Mouse (Mus musculus): ENCODE data around the gene Cd34.

The Cd34 gene

DNA sequence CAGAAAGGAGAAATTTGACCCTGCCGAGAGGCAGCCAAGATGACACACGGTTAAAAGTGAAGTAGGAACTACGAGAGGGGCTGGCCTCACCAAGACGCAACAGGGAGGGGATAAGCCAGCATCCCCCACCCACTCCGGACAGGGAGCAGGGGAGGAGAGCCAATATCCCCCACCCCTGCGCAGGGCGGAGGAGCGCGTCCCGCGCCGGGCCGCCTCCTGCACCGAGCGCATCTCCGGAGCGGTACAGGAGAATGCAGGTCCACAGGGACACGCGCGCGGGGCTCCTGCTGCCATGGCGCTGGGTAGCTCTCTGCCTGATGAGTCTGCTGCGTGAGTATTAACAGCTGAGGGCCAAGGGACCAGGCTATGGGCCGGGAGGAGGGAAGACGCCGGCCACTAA, at the start of gene Cd34:
Gene Cd34 (plus strand): TSS at position 105 of the 400 bp plus-strand sequence.
- in situ Hi-C loops (cut with MboI, MseI) = no loop called here

DNA sequence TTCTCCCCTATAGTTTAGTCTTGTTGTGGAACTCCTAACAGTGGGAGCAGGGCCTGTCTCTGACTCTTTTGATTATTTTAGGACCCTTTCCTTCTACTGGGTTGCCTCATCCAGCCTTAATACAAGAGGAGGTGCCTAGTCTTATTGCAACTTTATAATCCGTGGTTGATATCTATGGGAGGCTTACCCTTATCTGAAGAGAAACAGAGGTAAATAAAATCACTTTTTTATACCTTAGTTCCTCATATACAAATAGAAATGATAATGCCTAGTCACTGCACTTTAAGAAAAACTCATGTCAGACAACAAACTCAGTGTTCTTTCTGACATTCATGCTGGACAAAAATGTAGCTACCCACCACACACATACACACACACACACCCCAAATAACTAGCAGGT, 44.1 kb upstream of the Cd34 start:
- in situ Hi-C loops (cut with MboI, MseI) = no loop called here

DNA sequence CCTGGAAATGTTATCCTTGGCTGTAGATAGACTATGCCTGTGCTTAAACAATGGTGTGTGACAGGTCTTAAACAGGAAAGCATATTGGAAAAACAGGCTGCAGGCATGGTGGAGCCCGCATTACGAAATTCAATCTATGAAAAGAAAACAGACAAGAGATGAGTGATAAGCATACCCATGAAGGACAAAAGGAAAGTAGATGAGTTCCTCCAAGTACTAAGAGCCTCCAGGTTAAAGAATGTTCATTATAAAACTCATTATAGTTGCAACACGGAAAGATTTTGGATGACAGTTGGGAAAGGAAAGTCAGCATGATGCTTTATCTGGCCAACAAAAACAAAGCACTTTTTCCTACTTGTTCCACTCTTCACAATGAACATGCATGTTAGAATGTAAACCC, 43.3 kb upstream of the Cd34 start:
- in situ Hi-C loops (cut with MboI, MseI) = no loop called here

DNA sequence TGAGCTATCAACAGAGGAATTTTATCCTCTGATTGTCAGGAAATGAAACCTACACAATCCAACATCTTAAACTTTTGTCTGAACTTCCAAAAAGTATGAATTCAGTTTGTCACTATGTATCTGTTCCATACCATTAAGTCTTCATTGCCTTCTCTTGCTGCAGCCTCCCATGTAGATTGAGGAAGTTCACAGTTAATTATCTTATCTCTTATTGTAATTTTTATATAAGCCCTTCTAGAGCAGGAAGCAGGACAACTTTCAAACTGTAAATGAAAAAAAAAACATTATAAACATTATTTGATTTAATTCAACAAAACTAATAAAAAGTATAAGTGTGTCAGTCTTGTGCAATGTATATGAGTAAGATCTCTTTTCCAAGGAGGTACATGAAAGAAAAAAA, 37.5 kb upstream of the Cd34 start:
- in situ Hi-C loops (cut with MboI, MseI) = no loop called here

GRCm38 (mm10) chr1:194901826-194902225, 36.8 kb upstream of the Cd34 start:
- in situ Hi-C loops (cut with MboI, MseI) = no loop called here

- in situ Hi-C loops (cut with MboI, MseI) = no loop called here
Measured at GRCm38 (mm10) chr1:194908956-194909355, 29.7 kb upstream of the Cd34 start.

DNA sequence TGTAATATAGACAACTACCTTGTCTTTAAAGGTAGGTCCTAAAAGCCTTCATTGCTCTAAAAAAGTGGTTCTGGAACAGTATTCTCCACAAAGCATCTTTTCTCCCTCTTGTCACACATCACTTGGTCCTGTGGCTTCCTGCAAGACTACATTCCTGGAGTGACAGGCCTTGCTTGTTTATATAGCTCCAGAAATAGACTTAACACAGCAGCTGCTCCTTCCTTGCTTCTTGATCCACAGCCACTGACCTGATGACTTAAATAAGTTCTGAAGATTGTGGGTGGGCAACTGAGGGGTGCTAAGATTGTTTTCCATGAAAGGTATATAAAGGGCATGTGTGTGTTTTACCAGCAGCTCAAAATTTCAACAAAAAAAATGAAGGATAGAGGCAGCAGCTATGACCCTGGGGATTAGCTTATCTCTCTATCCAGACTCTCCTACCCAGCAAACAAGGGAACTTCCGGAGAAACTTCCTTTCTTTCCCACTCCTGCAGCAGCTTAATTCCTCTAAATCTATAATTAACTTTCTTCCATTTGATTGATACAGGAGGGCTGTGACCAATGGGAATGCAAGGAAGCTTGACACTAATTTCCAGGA, 12.8 kb upstream of the Cd34 start:
- in situ Hi-C loops (cut with MboI, MseI) = no loop called here

DNA sequence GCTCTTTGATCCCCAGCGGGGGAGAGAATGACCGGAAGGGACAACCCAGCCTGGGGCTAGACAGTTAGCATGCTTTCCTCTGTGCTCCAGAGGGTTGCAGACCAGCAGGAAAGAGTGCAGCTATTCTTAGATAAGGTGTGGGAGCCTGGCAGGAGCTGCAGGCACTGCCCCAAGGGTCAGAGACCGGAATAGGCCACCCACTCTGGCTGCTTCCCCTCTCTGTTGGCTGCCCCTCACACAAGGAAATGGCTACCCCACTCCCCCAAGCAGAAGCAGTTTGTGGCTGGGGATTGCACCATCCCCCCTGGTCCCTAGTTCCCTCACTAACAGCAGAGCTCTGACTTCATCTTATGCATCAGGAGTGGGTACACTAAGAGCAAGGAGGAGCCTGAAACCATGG, 10.7 kb upstream of the Cd34 start:
- in situ Hi-C loops (cut with MboI, MseI) = no loop called here

DNA sequence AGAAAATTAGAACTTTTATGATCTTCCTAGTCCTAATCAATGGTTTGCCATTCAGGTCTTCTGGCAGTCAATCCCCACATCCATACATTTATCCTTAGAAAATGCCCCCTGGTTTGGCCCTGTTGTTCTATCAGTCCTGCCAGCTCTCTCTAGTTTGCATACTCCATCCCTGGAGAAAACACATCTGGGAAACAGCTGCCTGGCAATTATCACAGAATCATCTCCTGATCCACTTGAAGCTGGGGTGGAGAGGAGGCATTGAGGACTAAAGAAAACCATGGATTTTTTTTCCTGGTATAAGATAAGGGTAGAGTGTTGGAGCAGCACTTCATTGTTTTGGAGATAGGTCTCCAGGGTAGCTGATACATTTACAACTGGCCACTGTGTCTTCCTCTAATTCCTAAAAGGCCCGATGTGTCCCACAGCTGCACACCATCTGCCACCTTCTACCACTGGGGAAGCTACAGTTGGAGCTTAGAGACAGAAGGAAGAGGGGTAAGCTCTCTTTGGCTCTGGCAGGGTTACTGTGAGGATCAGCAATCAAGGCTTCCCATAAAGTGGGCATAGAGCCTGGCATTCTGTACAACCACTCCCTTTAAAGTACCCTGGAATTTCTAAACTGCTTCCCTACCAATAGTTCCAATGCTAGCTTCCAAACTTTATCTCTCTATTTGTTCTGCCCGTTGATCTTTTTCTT, 9.2 kb upstream of the Cd34 start:
- in situ Hi-C loops (cut with MboI, MseI) = no loop called here

DNA sequence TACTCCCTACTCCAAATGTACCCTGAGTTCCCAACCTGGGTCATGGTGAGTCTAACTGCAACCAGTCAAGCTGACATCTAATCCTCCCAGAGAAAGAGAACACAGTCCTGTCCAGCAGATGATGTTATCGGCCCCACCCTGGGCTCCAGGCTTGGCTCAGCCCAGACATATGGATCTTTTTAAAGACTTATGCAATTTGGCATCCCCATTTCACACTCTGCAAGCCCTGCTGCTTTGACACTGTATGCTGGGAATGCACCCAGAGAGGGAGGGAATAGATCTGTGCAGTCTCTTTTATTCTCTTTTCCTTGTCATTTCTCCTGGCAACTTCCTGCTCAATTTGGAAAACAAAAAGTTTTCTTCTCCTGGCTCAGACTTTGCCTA, 8.7 kb upstream of the Cd34 start:
- in situ Hi-C loops (cut with MboI, MseI) = no loop called here

DNA sequence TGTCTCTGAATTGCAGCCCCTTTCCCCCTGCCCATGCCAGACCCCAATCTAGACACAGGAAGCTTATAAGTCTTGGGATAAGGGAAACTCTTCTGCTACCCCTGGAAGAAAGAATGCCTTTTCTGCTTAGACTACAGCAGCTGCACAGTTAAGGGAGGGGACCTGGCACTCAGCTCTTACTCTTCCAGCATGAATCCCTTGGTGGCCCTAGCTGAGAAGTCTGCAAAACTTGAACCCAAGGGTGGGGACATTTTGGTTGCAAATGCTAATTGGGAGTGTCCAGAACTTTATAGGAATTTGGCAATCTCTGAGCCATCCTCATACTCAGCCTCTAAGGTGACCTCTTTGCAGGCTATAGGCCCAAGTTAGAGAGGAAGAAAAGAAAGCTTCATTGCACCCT, 7.9 kb upstream of the Cd34 start:
- in situ Hi-C loops (cut with MboI, MseI) = no loop called here

DNA sequence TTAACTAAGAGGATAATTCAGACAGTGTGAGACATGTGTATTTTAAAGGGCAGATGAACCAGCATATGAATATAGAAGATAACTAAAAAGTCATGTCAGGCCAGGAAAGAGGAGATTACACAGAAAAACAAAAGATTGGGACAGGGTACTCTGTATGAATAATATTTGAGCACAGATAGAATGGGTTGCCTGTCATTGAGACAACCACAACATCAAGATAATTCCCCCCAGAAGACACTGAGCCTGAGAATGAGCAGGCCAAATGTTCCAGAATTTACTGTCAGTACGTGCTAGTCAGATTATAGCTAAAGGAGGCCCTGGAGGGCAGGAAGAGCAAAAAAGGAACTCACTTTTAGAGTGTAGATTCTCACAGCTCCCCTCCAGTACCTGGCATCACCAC, 3.3 kb upstream of the Cd34 start:
- in situ Hi-C loops (cut with MboI, MseI) = no loop called here

- in situ Hi-C loops (cut with MboI, MseI) = no loop called here
Measured at GRCm38 (mm10) chr1:194941528-194941927, 2.9 kb downstream of the Cd34 start.

DNA sequence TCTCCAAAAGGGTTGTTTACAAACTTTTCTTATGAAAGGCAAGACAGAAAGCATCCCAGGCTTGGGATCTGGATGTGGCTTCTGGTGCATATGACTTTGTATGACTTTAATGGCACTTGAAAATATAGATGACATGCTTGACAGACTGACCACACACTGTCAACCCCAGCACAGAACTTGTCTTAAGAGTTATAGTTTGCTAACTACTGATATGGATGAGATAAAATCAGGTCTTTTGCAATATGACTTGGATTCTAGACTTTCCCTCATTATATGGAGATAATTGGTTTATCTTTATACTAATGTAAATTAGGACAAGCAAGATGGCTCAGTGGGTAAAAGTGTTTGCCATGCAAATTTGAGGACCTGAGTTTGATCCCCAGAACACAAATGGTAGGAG, 4.3 kb downstream of the Cd34 start:
- in situ Hi-C loops (cut with MboI, MseI) = no loop called here

GRCm38 (mm10) chr1:194943485-194943884, 4.9 kb downstream of the Cd34 start:
- in situ Hi-C loops (cut with MboI, MseI) = no loop called here

DNA sequence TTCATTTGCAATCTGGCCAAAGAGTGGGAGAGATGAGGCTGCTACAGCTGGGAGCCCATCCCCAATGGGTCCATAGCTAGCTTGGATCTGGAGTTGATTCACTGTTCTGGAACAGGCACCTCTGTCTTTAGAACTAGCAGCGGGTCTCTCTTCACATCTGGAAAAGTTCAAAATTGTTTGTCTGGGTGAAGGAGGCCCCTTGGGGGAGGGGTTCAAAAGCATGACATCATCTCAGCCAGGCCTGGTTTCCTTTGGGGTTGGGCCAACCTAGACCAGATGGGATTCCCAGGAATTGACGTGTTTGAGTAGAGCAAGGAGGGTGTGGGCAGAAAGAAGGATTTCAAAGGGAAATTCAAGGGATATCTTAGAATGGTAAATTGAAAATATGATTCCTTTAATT, 6.8 kb downstream of the Cd34 start:
- in situ Hi-C loops (cut with MboI, MseI) = no loop called here

DNA sequence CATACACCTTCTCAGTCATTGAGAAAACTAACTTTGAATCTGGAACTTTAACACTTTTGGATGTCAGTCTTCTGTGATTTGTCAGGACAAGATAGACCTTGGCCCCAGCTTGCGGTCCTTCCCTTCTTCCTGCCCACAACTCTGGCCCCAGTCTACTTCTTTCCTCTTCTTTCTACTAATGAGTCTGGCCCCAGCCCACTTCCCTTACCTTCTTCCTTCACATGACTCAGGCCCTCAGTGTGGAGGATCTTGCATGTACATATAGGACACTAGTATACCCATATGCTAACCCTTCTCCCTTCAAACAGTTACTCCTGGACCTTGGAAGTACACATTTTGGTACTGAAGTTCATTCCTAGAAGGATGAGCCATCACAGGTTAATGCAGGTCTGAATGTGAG, 7.8 kb downstream of the Cd34 start:
- in situ Hi-C loops (cut with MboI, MseI) = no loop called here

- in situ Hi-C loops (cut with MboI, MseI) = no loop called here
Measured at GRCm38 (mm10) chr1:194950913-194951312, 12.3 kb downstream of the Cd34 start.

DNA sequence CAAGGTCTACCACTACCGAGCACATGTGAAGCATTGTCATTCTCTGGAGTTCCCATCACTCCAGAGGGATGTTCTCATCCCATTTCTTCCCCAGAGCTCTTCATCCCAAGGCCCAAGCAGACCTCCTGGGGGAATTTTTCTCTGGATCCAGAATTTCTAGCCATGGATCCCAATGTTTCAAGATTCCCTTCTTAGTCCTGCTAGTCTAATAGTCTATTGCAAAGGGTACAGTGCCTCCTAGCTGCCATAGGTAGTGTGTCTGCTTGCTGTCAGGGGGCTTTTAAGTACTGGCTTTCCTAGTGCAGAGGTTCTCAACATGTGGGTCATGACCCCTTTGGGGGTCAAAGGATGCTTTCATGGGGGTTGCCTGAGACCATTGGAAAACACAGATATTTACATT, 14.3 kb downstream of the Cd34 start:
- in situ Hi-C loops (cut with MboI, MseI) = no loop called here

GRCm38 (mm10) chr1:194954694-194955093, 16.1 kb downstream of the Cd34 start:
- in situ Hi-C loops (cut with MboI, MseI) = no loop called here

- in situ Hi-C loops (cut with MboI, MseI) = no loop called here
Measured at GRCm38 (mm10) chr1:194955749-194956148, 17.1 kb downstream of the Cd34 start.

DNA sequence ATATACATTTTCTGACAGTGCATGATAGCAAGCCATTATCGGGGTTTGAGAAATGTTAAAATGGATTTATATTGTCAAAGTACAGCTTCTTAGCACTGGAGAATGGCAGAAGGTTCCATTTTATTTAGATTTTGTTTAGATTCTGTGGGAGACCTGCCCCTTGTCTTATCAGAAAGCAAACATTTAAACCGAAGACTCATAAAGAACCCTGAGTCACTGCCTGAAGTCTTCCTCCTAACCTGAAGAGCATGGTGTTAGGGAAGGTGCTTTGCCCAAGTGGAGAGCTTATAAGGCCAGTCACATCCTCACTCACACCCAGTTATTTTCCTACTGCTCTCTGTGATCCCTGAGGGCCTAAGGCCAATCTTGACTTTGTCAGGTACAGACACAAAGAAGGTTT, 18.4 kb downstream of the Cd34 start:
- in situ Hi-C loops (cut with MboI, MseI) = no loop called here

GRCm38 (mm10) chr1:194962181-194962580, 23.6 kb downstream of the Cd34 start:
- in situ Hi-C loops (cut with MboI, MseI) = loop anchor here (5.0 kb wide), 1 partner anchor 85 kb away; no protein-coding TSS in a partner anchor

- in situ Hi-C loops (cut with MboI, MseI) = loop anchor here (5.0 kb wide), 1 partner anchor 85 kb away; no protein-coding TSS in a partner anchor
Measured at GRCm38 (mm10) chr1:194962712-194963111, 24.1 kb downstream of the Cd34 start.

All from regulatory T cell (primary cell).